Mouse (Mus musculus) intestine, postnatal 0 days (tissue): ENCODE results near the gene Mep1a. TPM values are rescaled to one million over a fixed set of nuclear protein-coding genes. Genes with fewer than 3 reads are reported as not detected.

Experiments
- ATAC-seq: fragments of 200-750 bp; cut with Nextera tagmentation; 2 replicates; pipeline ENCODE4 v1.8.0; 2017; ENCODE audit warnings: mild to moderate bottlenecking, moderate TSS enrichment, moderate library complexity
- H3K27ac ChIP-seq: fragments of 300-500 bp; sonication (generic); 2 replicates; pipeline ENCODE4 v1.5.1; 2014; ENCODE audit warnings: mild to moderate bottlenecking, low read depth, low read length, moderate library complexity
- H3K27me3 ChIP-seq: fragments of 300-500 bp; sonication (generic); replicated peaks from 2 replicates; pipeline ENCODE4 v1.6.1; 2014; ENCODE audit warnings: low read length, mixed read lengths; ENCODE audit not compliant: control insufficient read depth, insufficient read depth
- H3K36me3 ChIP-seq: fragments of 300-500 bp; sonication (generic); 2 replicates; pipeline ENCODE4 v1.6.1; 2014; ENCODE audit warnings: mild to moderate bottlenecking, moderate library complexity; ENCODE audit not compliant: control insufficient read depth, insufficient read depth
- H3K4me1 ChIP-seq: fragments of 300-500 bp; sonication (generic); replicated peaks from 2 replicates; pipeline ENCODE4 v1.6.1; 2014; ENCODE audit warnings: antibody characterized with exemption, low read length, mixed read lengths; ENCODE audit not compliant: control insufficient read depth, insufficient read depth
- H3K4me2 ChIP-seq: fragments of 300-500 bp; sonication (generic); replicated peaks from 2 replicates; pipeline ENCODE4 v1.6.1; 2014; ENCODE audit warnings: low read depth, mild to moderate bottlenecking, moderate library complexity
- H3K4me3 ChIP-seq: fragments of 300-500 bp; sonication (generic); 2 replicates; pipeline ENCODE4 v1.5.1; 2014; ENCODE audit warnings: low read depth, low read length
- H3K9ac ChIP-seq: fragments of 300-500 bp; sonication (generic); 2 replicates; pipeline ENCODE4 v1.6.1; 2014; ENCODE audit warnings: mild to moderate bottlenecking, low read depth, low read length
- H3K9me3 ChIP-seq: fragments of 300-500 bp; sonication (generic); 2 replicates; pipeline ENCODE4 v1.6.1; 2016; ENCODE audit warnings: mixed run types; ENCODE audit not compliant: control insufficient read depth
- CTCF ChIP-seq: sonication (generic); IDR thresholded peaks from 2 replicates; pipeline ENCODE4 v1.5.1; 2016; ENCODE audit warnings: low read depth, mild to moderate bottlenecking, control low read depth, antibody characterized with exemption, moderate library complexity
- WGBS: fragments of 180-500 bp; shearing (Covaris S2); extraction: QIAGEN DNeasy Blood & Tissue Kit; methylation state at CpG from one replicate; pipeline ENCODE4 v1.1.7; 2014; 5-methylcytosine and 5-hydroxymethylcytosine counted together
- polyA plus RNA-seq: library from polyadenylated mRNA; unstranded; fragments of >200 nt; fragmentation: Nextera tagmentation; extraction: Ambion mirVana; gene quantifications from 2 replicates; pipeline ENCODE4 v1.2.1, GENCODE M21; 2015

Gene Mep1a
- polyA plus RNA-seq, 1 experiment from 2014 or later = 147 TPM

- no peaks in the 10 kb centered on the region for H3K4me1 ChIP-seq
- no peak overlapping the region for H3K9ac ChIP-seq
- no peak for TF ChIP-seq CTCF
- H3K27ac ChIP-seq = peak overlapping the region; percentile 70
- H3K4me3 ChIP-seq = no peak overlapping the region
- H3K4me2 ChIP-seq = peak overlapping the region; percentile 55
- no peaks in the 10 kb centered on the region for H3K9me3 ChIP-seq
- H3K27me3 ChIP-seq = no peaks in the 10 kb centered on the region
- no peaks in the 10 kb centered on the region for H3K36me3 ChIP-seq
- 19% methylated on average over 6 of the region's 6 CpGs for WGBS
- peak; percentile 60 for ATAC-seq
Observed at GRCm38 (mm10) chr17:43504594-43504934, 2.0 kb upstream of the Mep1a start.

GRCm38 (mm10) chr17:43503861-43504593, 1.4 kb upstream of the Mep1a start:
- Histone ChIP-seq H3K27me3 (no peaks in the 10 kb centered on the region), H3K27ac (peak overlapping the region; percentile 70), H3K9ac (no peak overlapping the region), H3K4me2 (peak overlapping the region; percentile 55), H3K4me1 (no peaks in the 10 kb centered on the region), H3K4me3 (no peak overlapping the region), H3K9me3 (no peaks in the 10 kb centered on the region), H3K36me3 (no peaks in the 10 kb centered on the region)
- TF ChIP-seq CTCF = no peak
- peak; percentile 93 for ATAC-seq
- 18% methylated on average over 4 of the region's 4 CpGs for WGBS

- no peak for ATAC-seq
Observed at GRCm38 (mm10) chr17:43501631-43502030, 981 bp downstream of the Mep1a start.

GRCm38 (mm10) chr17:43501223-43501622, 1.4 kb downstream of the Mep1a start:
- peak overlapping the region; percentile 21; the same call in 1 of the 2 replicates for H3K27ac ChIP-seq

More at GRCm38 (mm10) chr17:43501631-43502030, 981 bp downstream of the Mep1a start:
- peak overlapping the region; percentile 67 for H3K27ac ChIP-seq
- peak overlapping the region; percentile 54 for H3K4me2 ChIP-seq
- H3K4me3 ChIP-seq = peak overlapping the region; percentile 39
- H3K27me3 ChIP-seq = no peaks in the 10 kb centered on the region
- H3K36me3 ChIP-seq = peaks cover 3% of the 10 kb centered on the region
- 59% methylated on average over 5 of the region's 5 CpGs for WGBS
- no peaks in the 10 kb centered on the region for H3K9me3 ChIP-seq
- no peak for TF ChIP-seq CTCF
- no peaks in the 10 kb centered on the region for H3K4me1 ChIP-seq
- no peak overlapping the region for H3K9ac ChIP-seq

GRCm38 (mm10) chr17:43500513-43500912, 2.1 kb downstream of the Mep1a start:
- no peak overlapping the region; the same call in 1 of the 2 replicates for H3K4me3 ChIP-seq
- WGBS = 76% methylated on average over 1 of the region's 1 CpGs
- no peaks in the 10 kb centered on the region for H3K9me3 ChIP-seq
- peak overlapping the region; percentile 54 for H3K4me2 ChIP-seq
- peaks cover 3% of the 10 kb centered on the region for H3K36me3 ChIP-seq
- ATAC-seq = no peak
- no peak overlapping the region for H3K9ac ChIP-seq
- H3K27ac ChIP-seq = no peak overlapping the region; the same call in 1 of the 2 replicates
- no peaks in the 10 kb centered on the region for H3K4me1 ChIP-seq
- no peaks in the 10 kb centered on the region for H3K27me3 ChIP-seq
- no peak for TF ChIP-seq CTCF

More at GRCm38 (mm10) chr17:43501223-43501622, 1.4 kb downstream of the Mep1a start:
- Histone ChIP-seq H3K4me3 (peak overlapping the region; percentile 39), H3K9ac (no peak overlapping the region), H3K4me2 (peak overlapping the region; percentile 54), H3K9me3 (no peaks in the 10 kb centered on the region), H3K36me3 (peaks cover 3% of the 10 kb centered on the region), H3K27me3 (no peaks in the 10 kb centered on the region), H3K4me1 (no peaks in the 10 kb centered on the region)
- no peak for ATAC-seq
- no peak for TF ChIP-seq CTCF
- WGBS = 61% methylated on average over 3 of the region's 3 CpGs

- H3K9ac ChIP-seq = no peak overlapping the region
- H3K4me1 ChIP-seq = no peaks in the 10 kb centered on the region
- H3K4me3 ChIP-seq = no peak overlapping the region
- H3K36me3 ChIP-seq = peaks cover 8% of the 10 kb centered on the region
- no peak for TF ChIP-seq CTCF
- no peaks in the 10 kb centered on the region for H3K9me3 ChIP-seq
- no peak overlapping the region for H3K27ac ChIP-seq
- no peaks in the 10 kb centered on the region for H3K27me3 ChIP-seq
- 48% methylated on average over 4 of the region's 4 CpGs for WGBS
- no peak for ATAC-seq
- no peak overlapping the region for H3K4me2 ChIP-seq
Observed at GRCm38 (mm10) chr17:43497521-43497920, 5.1 kb downstream of the Mep1a start.
